In genomic region chr2:105417663-105418062, GRCm38 (mm10) we compare ENCODE assay signal across 16 mouse cellular contexts.
"Had no signal": no experiment of that assay in that cellular context is flagged by ENCODE, and none has a peak within 500 bp of the region (broad histone marks: within the 10 kb centered on the region; RNA-seq: fewer than 3 reads in every experiment).

No protein-coding gene starts in this region.

- H3K4me3 ChIP-seq: layer of hippocampus, adult 2 months; liver, embryonic 13.5 days; megakaryocyte, embryonic 14.5 days; midbrain, embryonic 10.5 days; midbrain, embryonic 13.5 days; myocyte; neural tube, embryonic 13.5 days had no signal

- H3K9me3 ChIP-seq: liver, embryonic 13.5 days; midbrain, embryonic 10.5 days; midbrain, embryonic 13.5 days; neural tube, embryonic 13.5 days had no signal

- H3K36me3 ChIP-seq: liver, embryonic 13.5 days; midbrain, embryonic 10.5 days; midbrain, embryonic 13.5 days; neural tube, embryonic 13.5 days had no signal

- H3K27me3 ChIP-seq: liver, embryonic 13.5 days; midbrain, embryonic 13.5 days; neural tube, embryonic 13.5 days had no signal

- H3K4me2 ChIP-seq: liver, embryonic 13.5 days; midbrain, embryonic 13.5 days; neural tube, embryonic 13.5 days had no signal

- DNase-seq: kidney, postnatal 25 days; layer of hippocampus, adult 9-11 months; liver, embryonic 13.5 days; lung, adult 2 months; lung, postnatal 14 days; lung, postnatal 4 days; thymus, adult 2 months; thymus, postnatal 14 days; thymus, postnatal 4 days had no signal

- H3K4me1 ChIP-seq: megakaryocyte, embryonic 14.5 days had no signal

- H3K9ac ChIP-seq: liver, embryonic 13.5 days; midbrain, embryonic 13.5 days; neural tube, embryonic 13.5 days had no signal

- H3K27ac ChIP-seq: layer of hippocampus, adult 2 months; liver, embryonic 13.5 days; midbrain, embryonic 10.5 days; neural tube, embryonic 13.5 days; stomach, postnatal 0 days had no signal

- ATAC-seq: midbrain, embryonic 13.5 days had no signal
